Mouse (Mus musculus) embryonic fibroblast, embryonic 13.5 days (primary cell): ENCODE measurements around the gene Kcnk12.

ENCODE experiments used
- CTCF ChIP-seq: IDR thresholded peaks from 2 replicates; pipeline ENCODE4 v1.5.1; 2011; ENCODE audit warnings: mild to moderate bottlenecking, control low read depth, low read length, moderate library complexity, borderline replicate concordance; ENCODE audit not compliant: insufficient read depth
- POLR2A ChIP-seq: IDR thresholded peaks from 2 replicates; pipeline ENCODE4 v1.6.1; 2011; ENCODE audit warnings: low read depth, mild to moderate bottlenecking, control low read depth, low read length, moderate library complexity

GRCm38 (mm10) chr17:87737144-87737543 lies 60.6 kb downstream of the Kcnk12 start:
- no peak for TF ChIP-seq CTCF
- no peak for TF ChIP-seq POLR2A
